Mouse (Mus musculus) heart, embryonic 15.5 days (tissue): Measurements from ENCODE around the gene 9930104L06Rik. TPM values are rescaled to one million over a fixed set of nuclear protein-coding genes. Genes with fewer than 3 reads are reported as not detected.

Experiments used
- ATAC-seq: fragments of 200-750 bp; cut with Nextera tagmentation; replicated peaks from 2 replicates; pipeline ENCODE4 v1.8.0; 2017; ENCODE audit warnings: low read depth, moderate TSS enrichment; ENCODE audit not compliant: insufficient number of reproducible peaks, insufficient read depth, low FRiP score
- H3K27ac ChIP-seq: fragments of 300-500 bp; sonication (generic); 2 replicates; pipeline ENCODE4 v1.5.1; 2015; ENCODE audit warnings: mild to moderate bottlenecking, inconsistent platforms
- H3K27me3 ChIP-seq: fragments of 300-500 bp; sonication (generic); 2 replicates; pipeline ENCODE4 v1.6.1; 2015; ENCODE audit warnings: inconsistent platforms
- H3K36me3 ChIP-seq: fragments of 300-500 bp; sonication (generic); 2 replicates; pipeline ENCODE4 v1.6.1; 2015; ENCODE audit warnings: mild to moderate bottlenecking, inconsistent platforms
- H3K4me1 ChIP-seq: fragments of 300-500 bp; sonication (generic); replicated peaks from 2 replicates; pipeline ENCODE4 v1.6.1; 2015; ENCODE audit warnings: inconsistent platforms
- H3K4me2 ChIP-seq: fragments of 300-500 bp; sonication (generic); 2 replicates; pipeline ENCODE4 v1.6.1; 2015; ENCODE audit warnings: inconsistent platforms, mild to moderate bottlenecking, moderate library complexity
- H3K4me3 ChIP-seq: fragments of 300-500 bp; sonication (generic); 2 replicates; pipeline ENCODE4 v1.5.1; 2015; ENCODE audit warnings: mild to moderate bottlenecking, inconsistent platforms
- H3K9ac ChIP-seq: fragments of 300-500 bp; sonication (generic); 2 replicates; pipeline ENCODE4 v1.6.1; 2015; ENCODE audit warnings: mild to moderate bottlenecking, inconsistent platforms
- H3K9me3 ChIP-seq: fragments of 300-500 bp; sonication (generic); replicated peaks from 2 replicates; pipeline ENCODE4 v1.6.1; 2016; ENCODE audit warnings: inconsistent platforms
- WGBS: fragments of 180-500 bp; shearing (Covaris S2); methylation state at CpG from one replicate; pipeline ENCODE4 v1.1.7; 2015; ENCODE audit warnings: mixed read lengths; 5-methylcytosine and 5-hydroxymethylcytosine counted together
- polyA plus RNA-seq: library from polyadenylated mRNA; unstranded; fragments of >200 nt; fragmentation: Nextera tagmentation; extraction: Ambion mirVana; gene quantifications from 2 replicates; pipeline ENCODE4 v1.2.1, GENCODE M21; 2015

Gene 9930104L06Rik
- polyA plus RNA-seq = 8.2 and 9.7 TPM in 2 replicates

DNA sequence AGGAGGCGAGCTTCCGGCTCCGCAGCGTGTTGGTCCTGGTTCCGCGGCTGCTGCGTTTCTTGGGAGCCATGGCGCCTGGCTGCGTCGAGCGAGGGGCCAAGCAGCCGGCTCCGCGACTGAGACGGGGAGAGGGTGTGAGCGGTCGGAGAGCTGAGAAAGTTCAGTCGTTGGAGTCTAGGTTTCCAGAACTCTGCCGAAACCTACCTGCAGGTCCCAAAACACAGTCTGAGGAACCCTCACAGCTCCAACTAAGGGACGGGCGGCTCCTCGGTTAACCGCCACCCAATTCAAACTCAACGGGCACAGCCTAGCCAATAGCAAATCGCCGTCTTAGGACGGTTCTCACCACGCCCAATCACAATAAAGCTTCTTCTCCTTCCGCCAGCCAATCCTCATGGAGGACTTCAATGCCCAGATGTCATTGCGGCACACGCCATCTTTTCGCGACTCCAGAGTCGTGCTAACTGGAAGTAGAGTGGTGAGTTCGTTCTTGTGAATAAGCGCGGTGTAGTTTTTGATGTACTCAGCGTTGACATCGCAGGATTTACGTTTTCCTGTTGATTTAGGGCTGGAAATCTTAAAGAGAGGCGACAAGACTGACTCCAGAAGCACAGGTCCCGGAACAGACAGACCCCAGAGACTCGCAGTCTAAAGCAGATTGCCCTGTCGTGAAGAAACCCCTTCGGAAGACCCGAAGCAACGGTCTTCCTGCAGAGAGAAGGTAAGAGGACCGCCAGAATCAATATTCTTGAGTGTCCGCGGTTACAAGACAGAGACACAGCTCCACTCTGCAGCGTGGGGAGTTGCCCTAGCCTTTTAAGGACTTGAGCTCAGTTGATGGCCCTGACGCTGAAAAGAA, at the start of gene 9930104L06Rik:
9930104L06Rik (plus strand) TSS at position 436 of the 859 bp plus-strand sequence.
- peaks cover 8% of the 10 kb centered on the region; the same call in 1 of the 2 replicates for H3K36me3 ChIP-seq
- H3K27me3 ChIP-seq = no peaks in the 10 kb centered on the region
- no peaks in the 10 kb centered on the region for H3K9me3 ChIP-seq
- peak; percentile 100 for ATAC-seq
- under 1% methylated on average over 52 of the region's 52 CpGs for WGBS
- H3K27ac ChIP-seq = peak within 1 kb of the TSS; percentile 53
- peak within 1 kb of the TSS; percentile 79 for H3K9ac ChIP-seq
- peak within 1 kb of the TSS; percentile 74 for H3K4me2 ChIP-seq
- H3K4me3 ChIP-seq = peak within 1 kb of the TSS; percentile 73
- H3K4me1 ChIP-seq = peaks cover 25% of the 10 kb centered on the region

DNA sequence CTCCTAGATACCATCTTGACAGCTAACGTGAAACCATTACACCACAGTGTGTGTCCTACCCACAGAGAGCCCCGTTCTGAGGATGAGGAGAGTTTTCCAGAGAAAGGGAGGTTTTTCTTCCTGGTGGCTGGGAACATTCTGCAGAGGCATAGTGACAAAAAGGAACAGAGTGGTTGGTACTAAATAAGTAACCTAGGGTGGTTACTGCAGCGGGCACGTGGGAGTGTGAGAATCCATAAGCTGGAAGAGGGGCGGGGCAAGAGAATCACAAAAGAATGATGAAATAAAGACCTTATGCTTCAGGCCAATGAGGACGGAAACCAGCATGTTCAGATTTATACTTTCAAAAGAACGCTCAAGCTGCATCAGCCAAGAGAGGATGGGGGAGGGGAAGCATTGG, 48.1 kb upstream of the 9930104L06Rik start:
- H3K4me1 ChIP-seq = no peaks in the 10 kb centered on the region
- H3K36me3 ChIP-seq = no peaks in the 10 kb centered on the region
- H3K27me3 ChIP-seq = peaks cover 84% of the 10 kb centered on the region
- no peak overlapping the region for H3K9ac ChIP-seq
- no peak overlapping the region for H3K4me2 ChIP-seq
- no peak overlapping the region for H3K27ac ChIP-seq
- WGBS = 64% methylated on average over 7 of the region's 7 CpGs
- H3K9me3 ChIP-seq = no peaks in the 10 kb centered on the region
- ATAC-seq = no peak
- H3K4me3 ChIP-seq = no peak overlapping the region

DNA sequence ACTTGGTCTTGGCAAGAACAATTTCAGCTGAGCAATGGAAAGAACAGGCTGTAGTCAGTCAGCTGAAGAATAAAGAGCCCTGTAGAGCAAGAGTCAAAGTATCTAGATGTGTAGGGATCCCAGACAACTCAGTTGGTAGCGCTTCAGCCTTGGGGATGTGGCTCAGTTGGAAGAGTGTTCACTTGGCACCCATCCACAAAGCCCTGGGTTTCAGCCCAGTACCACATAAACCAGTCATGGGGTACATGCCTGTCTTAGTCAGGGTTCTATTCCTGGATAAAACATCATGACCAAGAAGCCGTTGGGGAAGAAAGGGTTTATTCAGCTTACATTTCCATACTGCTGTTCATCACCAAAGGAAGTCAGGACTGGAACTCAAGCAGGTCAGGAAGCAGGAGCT, 46.9 kb upstream of the 9930104L06Rik start:
- ATAC-seq = no peak
- no peak overlapping the region for H3K9ac ChIP-seq
- H3K4me1 ChIP-seq = peaks cover 6% of the 10 kb centered on the region
- H3K9me3 ChIP-seq = no peaks in the 10 kb centered on the region
- WGBS = 75% methylated on average over 2 of the region's 2 CpGs
- H3K27ac ChIP-seq = no peak overlapping the region
- no peak overlapping the region for H3K4me2 ChIP-seq
- H3K27me3 ChIP-seq = peaks cover 87% of the 10 kb centered on the region
- H3K4me3 ChIP-seq = no peak overlapping the region
- no peaks in the 10 kb centered on the region for H3K36me3 ChIP-seq

DNA sequence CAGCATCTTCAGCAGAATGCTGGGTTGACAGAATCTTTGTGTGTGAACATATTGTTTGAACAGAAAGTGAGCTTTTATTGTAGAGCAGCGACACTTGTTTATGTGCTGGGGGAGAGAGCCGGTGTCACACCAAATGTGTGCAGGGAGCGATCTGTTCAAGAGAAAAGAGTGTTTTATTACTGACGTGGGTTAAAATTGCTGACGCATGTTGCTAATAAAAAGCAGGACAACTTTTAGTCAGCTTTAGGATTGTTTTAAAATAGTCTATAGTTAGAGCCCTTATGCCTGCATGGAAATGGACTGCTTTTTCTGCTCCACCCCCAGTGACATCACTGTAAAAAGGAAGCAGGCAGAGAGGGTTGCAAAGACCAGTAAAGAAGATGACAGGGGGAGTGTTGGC, 46.0 kb upstream of the 9930104L06Rik start:
- no peak overlapping the region for H3K9ac ChIP-seq
- no peak overlapping the region for H3K27ac ChIP-seq
- no peak overlapping the region for H3K4me3 ChIP-seq
- peaks cover 8% of the 10 kb centered on the region for H3K4me1 ChIP-seq
- no peak for ATAC-seq
- no peaks in the 10 kb centered on the region for H3K36me3 ChIP-seq
- H3K27me3 ChIP-seq = peaks cover 88% of the 10 kb centered on the region
- no peaks in the 10 kb centered on the region for H3K9me3 ChIP-seq
- WGBS = 71% methylated on average over 5 of the region's 5 CpGs
- no peak overlapping the region for H3K4me2 ChIP-seq

DNA sequence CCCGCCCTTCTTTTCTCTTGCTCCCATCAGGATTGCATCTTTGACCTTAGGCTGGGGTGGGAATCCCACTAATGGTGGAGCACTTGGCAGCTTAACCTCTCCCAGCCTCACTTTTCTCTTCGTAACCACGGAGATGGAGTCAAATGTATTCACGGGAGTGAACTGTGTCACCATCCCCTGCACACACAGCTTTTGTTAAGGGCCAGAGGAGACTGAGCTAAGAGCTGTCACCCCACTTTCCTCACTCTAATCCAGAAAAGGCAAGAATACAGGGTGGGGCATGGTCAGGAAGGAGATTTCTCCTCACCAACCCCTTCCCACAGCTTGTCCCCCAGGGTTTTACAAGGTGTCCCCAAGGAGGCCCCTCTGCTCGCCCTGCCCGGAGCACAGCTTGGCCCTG, 43.1 kb upstream of the 9930104L06Rik start:
- ATAC-seq = no peak
- H3K27ac ChIP-seq = no peak overlapping the region
- no peaks in the 10 kb centered on the region for H3K36me3 ChIP-seq
- 40% methylated on average over 6 of the region's 6 CpGs for WGBS
- peaks cover 8% of the 10 kb centered on the region for H3K4me1 ChIP-seq
- no peak overlapping the region for H3K9ac ChIP-seq
- H3K9me3 ChIP-seq = no peaks in the 10 kb centered on the region
- peaks cover 79% of the 10 kb centered on the region for H3K27me3 ChIP-seq
- H3K4me2 ChIP-seq = no peak overlapping the region
- no peak overlapping the region for H3K4me3 ChIP-seq

DNA sequence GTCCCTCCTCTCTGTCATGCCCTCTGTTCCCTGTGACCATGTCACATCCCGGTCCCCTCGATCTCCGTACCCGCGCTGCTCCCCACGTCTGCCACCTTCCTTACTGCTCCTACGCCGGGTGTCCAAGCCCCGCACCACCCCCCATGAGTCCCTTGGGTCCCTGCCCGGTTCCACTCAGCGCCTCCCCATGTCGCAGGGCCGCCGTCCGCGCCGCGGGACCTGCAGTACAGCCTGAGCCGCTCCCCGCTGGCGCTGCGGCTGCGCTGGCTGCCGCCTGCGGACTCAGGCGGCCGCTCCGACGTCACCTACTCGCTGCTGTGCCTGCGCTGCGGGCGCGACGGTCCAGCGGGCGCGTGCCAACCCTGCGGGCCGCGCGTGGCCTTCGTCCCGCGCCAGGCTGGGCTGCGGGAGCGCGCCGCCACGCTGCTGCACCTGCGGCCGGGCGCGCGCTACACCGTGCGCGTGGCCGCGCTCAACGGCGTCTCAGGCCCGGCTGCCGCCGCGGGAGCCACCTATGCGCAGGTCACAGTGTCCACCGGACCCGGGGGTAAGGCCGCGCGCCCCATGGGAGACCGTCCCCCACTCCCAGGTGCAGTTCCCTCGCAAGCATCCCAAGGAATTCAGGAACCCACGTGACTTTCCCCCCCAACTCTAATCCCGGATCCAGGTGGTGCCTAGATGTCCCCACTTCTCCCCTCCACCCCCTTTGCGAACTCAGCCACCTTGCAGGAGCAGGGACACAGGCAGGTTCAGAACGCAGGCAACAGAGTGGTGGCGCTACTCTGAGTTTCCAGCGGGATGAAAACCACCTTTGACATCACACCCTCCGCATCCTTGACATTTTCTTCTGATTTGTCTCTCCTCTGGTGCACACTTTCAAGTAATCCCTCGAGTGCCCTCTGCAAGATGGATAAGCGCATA, 42.1 kb upstream of the 9930104L06Rik start:
- Histone ChIP-seq H3K4me3 (peak overlapping the region; percentile 49), H3K36me3 (no peaks in the 10 kb centered on the region), H3K4me1 (peaks cover 8% of the 10 kb centered on the region), H3K9ac (no peak overlapping the region), H3K9me3 (no peaks in the 10 kb centered on the region), H3K27ac (no peak overlapping the region), H3K27me3 (peaks cover 82% of the 10 kb centered on the region), H3K4me2 (peak overlapping the region; percentile 76)
- 2% methylated on average over 83 of the region's 83 CpGs for WGBS
- peak; percentile 39; the same call in 1 of the 2 replicates for ATAC-seq

DNA sequence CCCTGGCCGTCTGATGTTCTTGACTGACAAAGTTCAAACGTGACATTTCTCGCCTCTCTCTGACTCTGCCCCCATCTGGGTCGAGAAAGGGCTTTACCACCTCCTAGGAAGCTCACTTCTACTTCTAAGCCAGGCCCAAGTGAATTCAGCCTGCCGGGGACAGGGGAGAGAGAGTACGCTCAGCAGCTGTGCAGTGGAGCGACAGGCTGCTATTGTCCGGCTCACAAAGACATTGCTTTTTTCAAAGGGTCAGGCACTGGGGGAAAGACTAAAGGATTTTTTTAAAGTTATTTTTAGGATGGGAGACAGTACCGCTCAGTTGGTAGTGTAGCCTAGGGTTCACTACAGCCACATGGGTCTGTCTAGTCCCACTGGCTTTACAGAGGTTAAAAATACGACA, 38.4 kb upstream of the 9930104L06Rik start:
- 57% methylated on average over 10 of the region's 10 CpGs for WGBS
- H3K4me1 ChIP-seq = peaks cover 8% of the 10 kb centered on the region
- peaks cover 73% of the 10 kb centered on the region for H3K27me3 ChIP-seq
- H3K9ac ChIP-seq = no peak overlapping the region
- H3K4me2 ChIP-seq = no peak overlapping the region
- no peaks in the 10 kb centered on the region for H3K9me3 ChIP-seq
- no peak for ATAC-seq
- H3K27ac ChIP-seq = no peak overlapping the region
- no peaks in the 10 kb centered on the region for H3K36me3 ChIP-seq
- H3K4me3 ChIP-seq = no peak overlapping the region

DNA sequence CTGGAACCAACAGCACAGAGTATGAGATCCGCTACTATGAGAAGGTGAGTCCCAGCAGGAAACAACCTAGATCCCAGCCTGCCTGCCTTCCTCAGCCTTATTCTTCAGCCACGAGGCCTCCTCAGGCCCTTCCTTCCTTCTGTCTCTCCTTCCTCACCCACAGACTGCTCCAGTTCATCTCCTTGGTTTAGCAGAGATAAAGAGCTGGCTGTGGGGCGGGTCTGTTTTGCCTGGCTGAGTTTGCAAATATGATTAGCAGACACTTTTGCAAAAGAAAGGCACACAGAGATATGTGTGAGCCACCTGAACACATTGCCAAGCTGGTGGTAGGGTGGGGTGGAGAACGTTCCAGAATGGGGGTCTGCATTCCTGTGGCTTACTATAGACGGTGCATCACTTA, 36.9 kb upstream of the 9930104L06Rik start:
- H3K27me3 ChIP-seq = peaks cover 63% of the 10 kb centered on the region
- no peak for ATAC-seq
- H3K36me3 ChIP-seq = no peaks in the 10 kb centered on the region
- H3K4me1 ChIP-seq = peaks cover 2% of the 10 kb centered on the region
- no peak overlapping the region for H3K4me2 ChIP-seq
- no peak overlapping the region for H3K9ac ChIP-seq
- H3K9me3 ChIP-seq = no peaks in the 10 kb centered on the region
- H3K4me3 ChIP-seq = no peak overlapping the region
- H3K27ac ChIP-seq = no peak overlapping the region
- WGBS = 49% methylated on average over 5 of the region's 5 CpGs

DNA sequence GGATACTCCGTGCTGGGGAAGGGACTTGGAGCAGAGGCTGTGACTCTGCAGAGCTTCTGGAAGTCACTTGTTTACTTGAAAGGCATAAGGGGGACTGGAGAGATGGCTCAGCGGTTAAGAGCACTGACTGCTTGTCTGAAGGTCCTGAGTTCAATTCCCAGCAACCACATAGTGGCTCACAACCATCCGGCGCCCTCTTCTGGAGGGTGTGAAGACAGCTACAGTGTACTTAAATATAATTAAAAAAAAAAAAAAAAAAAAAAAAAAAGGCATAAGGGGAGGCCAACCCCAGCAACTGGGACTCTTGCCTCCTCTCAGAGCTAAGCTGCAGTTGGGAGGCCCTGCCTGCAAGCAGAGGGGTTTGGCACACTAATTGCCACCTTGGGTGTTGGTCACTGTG, 31.4 kb upstream of the 9930104L06Rik start:
- no peak overlapping the region for H3K4me2 ChIP-seq
- H3K4me3 ChIP-seq = no peak overlapping the region
- H3K36me3 ChIP-seq = no peaks in the 10 kb centered on the region
- no peak overlapping the region for H3K9ac ChIP-seq
- H3K27ac ChIP-seq = no peak overlapping the region
- H3K9me3 ChIP-seq = no peaks in the 10 kb centered on the region
- ATAC-seq = no peak
- peaks cover 7% of the 10 kb centered on the region for H3K4me1 ChIP-seq
- H3K27me3 ChIP-seq = peaks cover 31% of the 10 kb centered on the region
- 69% methylated on average over 4 of the region's 4 CpGs for WGBS

DNA sequence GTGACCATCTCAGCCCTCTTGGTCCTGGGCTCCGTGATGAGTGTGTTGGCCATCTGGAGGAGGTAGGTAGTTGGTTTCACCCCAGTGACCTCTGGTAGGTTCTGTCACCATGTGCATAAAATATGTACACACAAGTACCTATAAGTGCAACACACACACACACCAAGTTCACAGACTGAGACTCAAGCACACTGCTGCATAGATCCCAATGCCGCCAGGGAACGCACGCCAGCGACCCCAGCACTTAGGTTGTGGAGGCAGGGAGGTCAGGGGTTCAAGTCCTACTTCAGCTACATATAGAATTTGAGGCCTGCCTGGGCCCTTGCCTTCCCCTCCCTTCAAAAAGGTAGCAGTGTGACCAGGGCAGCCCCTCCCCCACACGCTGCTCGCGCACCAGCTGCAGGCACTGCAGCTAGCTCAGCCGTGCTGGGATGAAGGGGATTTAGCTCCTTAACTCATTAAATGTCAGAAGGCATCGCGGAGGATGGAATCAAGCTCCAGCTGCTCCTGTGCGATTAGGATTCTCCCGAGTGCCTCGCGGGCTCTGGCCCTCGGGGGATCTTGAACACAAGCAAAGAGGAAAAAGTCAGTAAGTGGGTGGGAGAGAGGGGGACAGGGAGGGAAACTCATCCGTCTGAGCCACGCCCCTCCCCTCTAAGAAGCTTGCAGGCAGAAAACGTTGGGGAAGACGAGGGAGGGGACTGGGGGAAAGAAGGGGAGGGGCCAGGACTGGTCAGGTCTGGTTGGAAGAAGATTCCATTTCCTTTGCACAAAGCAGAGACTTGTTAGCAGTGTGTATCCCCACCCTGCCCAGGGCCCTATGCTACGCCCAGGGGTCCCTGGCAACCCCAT, 30.7 kb upstream of the 9930104L06Rik start:
- no peak overlapping the region for H3K9ac ChIP-seq
- 0 out of 2 replicates have a peak, but pooled peaks have one; percentile 39 for ATAC-seq
- no peaks in the 10 kb centered on the region for H3K36me3 ChIP-seq
- no peaks in the 10 kb centered on the region for H3K9me3 ChIP-seq
- H3K27me3 ChIP-seq = peaks cover 31% of the 10 kb centered on the region
- peak overlapping the region; percentile 12; the same call in 1 of the 2 replicates for H3K4me3 ChIP-seq
- H3K27ac ChIP-seq = no peak overlapping the region
- peaks cover 7% of the 10 kb centered on the region for H3K4me1 ChIP-seq
- WGBS = 11% methylated on average over 21 of the region's 21 CpGs
- peak overlapping the region; percentile 38 for H3K4me2 ChIP-seq
